Mouse (Mus musculus) adipocyte (in vitro differentiated cells): ENCODE data around the gene Rnf39.
A peak's percentile ranks its signal among the peaks of the same experiment; 100 is the strongest.

Source experiments
- DNase-seq: peaks from one replicate; pipeline ENCODE4 v3.0.0-alpha.2; 2016; ENCODE audit warnings: low spot score

Rnf39 gene

DNA sequence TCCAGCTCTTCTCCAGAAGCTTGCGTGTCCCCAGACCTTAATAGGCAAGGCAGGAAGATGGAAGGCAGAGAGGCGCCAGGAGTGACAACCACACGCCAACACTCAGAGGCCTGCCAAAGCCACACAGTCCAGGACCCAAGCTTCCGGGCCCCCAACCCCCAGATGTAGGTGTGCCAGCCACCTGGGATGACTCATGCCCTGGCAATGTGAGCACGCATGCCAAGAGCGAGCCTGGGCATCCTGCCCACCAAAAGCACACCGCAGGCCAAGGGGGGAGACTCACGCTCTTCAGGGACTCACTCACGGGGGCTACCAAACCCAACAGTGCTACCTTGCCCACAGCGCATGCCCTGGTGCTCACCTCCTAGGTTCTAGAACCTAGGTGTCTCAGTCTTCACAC is 327 bp upstream of the Rnf39 start:
- no peak for DNase-seq

DNA sequence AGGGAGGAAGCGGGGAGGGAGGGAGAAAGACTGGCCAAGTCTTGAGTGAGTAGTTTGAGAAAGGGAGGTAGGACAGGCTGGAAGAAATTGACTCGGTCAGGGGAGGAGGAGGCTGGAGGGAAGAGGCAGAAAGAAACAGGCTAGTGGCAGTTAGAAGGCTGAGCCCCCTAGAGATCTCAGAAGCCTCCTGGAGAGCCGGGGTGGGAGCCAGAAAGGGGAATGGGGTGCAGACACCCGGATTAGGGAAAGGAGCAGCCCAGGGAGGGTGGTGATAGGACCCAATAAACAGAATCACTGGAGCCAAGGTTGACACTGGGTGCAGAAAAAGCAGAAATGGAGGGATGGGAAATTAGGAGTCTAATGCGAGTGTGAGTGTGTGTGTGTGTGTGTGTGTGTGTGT is 973 bp downstream of the Rnf39 start:
- DNase-seq = no peak

DNA sequence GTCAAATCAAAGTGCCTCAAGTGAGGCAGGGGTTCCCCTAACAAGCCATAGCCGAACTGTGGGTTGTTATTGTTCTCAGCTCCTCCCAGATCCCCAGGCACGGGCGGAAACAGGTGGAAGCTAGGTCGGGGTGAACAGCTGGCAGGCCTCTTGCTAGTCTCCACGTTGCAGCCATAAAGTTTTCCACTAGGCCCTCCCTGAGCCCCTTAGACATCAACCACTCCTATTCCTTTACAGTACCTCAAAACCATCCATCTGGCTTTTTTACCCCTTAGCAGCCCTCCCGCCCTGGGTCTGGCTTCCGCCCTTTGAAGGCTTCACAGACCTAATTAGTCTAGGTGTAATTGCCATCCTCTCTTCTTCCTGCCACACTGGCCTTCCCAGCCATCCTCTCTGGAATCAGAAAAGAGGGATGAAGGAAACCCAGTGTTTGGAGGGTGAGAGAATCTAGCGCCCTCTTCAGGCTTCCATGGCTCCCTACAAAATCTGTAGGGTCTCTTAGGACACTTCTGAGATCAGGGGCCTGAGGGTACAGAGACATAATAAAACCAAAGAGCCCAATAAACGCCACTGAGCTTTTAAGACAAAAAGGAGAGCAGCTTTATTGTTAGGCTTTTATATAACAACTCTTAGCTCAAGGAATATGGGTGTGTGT is 1.5 kb downstream of the Rnf39 start:
- DNase-seq = no peak

DNA sequence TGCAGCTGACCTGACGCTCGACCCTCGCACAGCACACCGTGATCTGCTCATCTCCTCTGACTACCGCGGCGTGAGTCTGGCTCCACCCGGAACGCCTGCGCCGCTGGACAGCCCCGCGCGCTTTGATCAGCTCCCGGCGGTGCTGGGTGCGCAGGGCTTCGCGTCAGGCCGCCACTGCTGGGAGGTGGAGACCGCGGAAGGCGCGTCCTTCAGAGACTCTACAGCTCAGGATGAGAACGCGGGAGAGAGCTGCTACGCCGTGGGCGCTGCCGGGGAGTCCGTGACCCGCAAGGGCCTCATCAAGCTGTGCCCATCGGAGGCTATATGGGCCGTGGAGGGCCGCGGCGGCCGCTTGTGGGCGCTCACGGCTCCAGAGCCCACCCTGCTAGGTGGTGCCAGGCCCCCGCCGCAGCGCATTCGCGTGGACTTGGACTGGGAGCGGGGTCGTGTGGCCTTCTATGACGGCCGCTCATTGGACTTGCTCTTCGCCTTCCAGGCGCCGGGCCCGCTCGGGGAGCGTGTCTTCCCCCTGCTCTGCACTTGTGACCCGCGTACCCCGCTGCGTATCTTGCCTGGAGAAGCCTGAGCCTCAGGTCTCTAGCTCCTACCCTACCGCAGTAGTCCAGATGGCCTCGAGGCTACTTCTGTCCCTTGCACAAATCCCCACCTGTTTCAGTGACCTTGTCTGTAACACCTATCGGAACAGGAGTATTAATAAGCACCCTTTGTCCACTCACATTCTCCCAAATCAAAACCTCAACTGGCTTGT is 4.5 kb downstream of the Rnf39 start:
- no peak for DNase-seq

DNA sequence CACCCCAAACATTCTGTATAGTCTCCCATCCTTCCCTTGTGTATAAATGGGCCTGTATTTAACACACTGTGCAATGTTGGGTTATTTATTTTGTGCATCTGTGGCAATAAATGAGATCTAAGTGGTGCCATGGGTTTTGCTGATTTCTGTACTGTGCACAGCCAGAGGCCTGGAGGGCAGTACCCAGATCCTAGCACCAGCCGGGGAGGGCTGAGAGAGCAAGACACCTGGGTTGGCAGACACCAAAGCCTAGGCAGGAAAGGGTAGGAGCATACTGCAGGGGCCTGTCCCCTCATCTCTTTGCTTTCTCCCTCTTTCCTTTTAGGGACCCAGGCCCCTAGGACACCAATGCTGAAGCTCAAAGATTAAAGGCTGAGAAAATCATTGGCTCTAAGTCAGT is 5.6 kb downstream of the Rnf39 start:
- no peak for DNase-seq

DNA sequence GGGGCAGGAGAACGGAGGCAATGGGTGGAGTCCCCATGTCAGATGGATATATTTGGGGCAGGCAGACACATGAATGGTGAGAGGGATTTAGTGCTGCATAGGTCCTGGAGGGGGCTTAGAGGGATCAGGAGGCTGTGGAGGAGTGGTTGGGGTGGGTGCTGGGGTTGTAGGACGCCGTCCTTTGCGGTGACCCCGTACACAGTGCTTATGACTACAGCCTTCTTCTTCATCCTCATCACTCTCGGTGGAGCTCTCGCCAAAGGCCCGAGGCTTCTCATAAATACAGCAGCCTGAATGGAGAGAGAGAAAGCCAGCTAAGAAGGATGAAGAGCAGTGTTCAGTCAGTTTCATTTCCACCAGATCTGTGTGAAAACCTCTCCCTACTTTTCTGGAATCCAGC is 6.5 kb downstream of the Rnf39 start:
- DNase-seq = no peak

DNA sequence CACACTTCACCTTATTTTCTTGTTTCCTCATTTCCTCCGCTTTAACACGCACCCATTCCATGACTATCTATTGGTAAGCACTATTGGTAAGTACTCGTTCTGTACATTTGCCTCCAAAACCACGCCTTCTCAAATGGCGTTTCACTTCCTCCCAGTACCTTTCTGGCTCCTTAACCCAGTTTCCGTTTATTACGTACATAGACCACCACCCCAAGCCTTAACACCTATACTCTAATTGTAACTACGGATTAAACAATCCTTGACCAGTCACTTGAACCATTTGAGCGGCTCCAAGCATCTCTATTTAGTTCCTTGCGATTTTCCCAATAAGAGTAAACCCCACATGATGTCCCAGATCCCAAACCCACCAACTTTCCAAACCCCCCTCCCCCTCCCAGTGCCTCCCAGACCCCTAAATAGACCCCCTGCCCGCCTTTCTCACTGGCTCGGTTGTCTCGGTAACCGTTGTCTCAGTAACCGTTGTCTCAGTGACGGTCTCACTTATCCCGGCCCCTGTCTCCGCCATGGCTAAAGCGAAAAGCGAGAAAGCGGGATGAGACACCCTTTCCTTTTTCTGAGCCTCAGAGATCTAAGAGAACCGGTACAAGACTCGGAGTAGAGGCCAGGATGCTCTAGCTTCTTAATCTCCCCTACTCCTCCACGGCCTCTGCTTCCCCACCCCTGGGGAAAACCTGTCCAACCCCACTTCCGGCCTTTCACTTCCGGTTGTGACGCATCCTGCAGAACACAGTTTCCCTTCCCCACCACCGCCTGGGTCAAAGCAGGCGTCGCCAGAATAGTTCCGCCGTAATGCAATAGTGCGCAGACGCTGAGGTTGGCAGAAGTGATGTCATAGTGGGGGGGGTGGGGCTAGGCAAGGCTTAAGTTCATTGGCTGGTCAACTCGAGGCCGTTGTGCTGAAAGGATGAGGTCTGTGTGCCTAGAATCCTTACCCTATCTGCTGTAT is 8.5 kb downstream of the Rnf39 start, which contains the start of gene Ppp1r11:
Ppp1r11 (minus strand) TSS at position 761 of the 967 bp plus-strand sequence.
- peak; percentile 99 for DNase-seq

DNA sequence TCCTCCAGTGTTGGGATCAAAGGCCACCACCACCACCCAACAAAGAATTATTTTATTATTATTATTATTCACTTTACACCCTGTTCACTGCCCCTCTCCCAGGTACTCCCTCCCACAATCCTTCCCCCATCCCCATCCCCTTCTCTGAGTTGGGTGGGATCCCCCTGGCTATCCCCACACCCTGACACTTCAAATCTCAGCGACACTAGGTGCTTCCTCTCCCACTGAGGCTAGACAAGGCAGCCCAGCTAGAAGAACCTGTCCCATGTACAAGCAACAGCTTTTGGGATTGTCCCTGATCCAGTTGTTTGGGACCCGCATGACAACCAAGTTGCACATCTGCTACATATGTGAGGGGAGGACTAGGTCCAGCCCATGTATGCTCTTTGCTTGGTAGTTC is 9.9 kb downstream of the Rnf39 start:
- no peak for DNase-seq

DNA sequence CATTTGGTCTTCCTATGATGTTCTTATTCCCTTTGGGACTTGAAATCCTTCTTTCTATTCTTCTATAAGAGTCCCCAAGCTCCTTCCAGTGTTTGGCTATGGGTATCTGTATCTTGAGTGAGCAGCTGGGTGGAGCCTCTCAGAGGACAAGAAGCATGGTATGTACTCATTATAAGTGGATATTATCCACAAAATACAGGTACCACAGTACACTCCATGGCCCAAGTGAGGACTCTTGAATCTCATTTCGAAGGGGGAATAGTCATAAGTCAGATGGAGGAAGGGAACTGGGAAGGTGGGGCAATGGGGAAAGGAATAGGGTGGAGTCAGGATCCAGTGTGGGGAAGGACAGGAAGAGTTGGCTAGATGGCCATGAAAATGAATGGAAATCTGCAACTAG is 10.3 kb downstream of the Rnf39 start:
- DNase-seq = no peak

DNA sequence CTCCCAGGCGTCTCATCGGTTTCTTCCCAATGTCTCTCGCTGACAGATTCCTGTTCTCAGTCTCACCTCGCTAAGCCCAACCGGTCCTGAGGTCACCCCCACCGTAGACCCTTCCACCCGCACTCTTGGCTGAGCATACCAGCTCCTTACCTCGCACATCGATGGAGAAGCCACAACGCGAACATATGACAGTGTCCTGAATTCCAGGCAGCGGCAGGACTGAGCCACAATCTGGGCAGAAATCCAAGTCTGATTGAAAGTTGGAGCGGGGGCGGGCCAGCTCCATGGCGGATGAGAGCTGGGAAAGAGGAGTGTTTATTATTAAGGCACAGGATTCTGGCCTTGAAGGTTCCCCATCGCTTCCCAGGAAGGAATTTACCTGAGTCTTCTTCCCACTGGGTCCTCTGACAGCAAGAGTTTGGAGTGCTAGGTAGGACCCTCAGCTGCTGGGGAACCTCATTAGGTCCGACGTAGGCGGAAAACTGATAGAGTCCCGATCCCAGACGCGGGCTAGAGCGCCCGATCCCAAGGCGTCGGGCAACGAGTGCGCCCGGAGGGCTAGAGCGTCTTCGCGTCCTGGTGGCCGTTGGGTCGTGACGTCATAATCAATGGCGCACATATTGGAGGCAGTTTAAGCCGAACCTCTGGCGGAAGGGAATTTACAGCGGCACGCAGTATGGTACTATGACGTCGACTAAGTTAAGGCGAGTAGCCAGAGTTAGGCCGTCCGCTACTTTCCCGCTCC is 15.5 kb downstream of the Rnf39 start, which contains the start of the genes Znrd1 and Znrd1as:
Znrd1 (minus strand) TSS at position 561 of the 745 bp plus-strand sequence.
Znrd1as (plus strand) TSS at position 594 of the 745 bp plus-strand sequence.
- peak; percentile 99 for DNase-seq

DNA sequence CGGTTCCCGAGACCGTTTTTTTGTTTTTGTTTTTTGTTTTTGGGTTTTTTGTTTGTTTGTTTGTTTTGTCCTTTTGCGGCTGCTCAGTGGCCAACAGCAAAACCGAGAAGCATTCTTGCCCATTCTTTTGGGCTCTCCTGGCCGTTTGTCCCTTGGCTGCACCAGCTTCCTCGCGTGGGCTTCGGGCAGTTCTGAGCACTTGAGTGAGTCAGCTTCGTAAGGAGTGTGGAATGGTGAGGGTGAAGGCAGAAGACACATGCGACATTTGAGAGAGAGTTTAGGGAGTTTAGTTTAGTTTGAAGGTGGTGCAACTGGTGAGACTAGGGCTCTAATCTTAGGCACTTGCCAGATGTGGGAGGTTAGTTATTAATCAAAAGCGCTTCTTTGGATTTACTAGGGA is 16.2 kb downstream of the Rnf39 start:
- DNase-seq = no peak

DNA sequence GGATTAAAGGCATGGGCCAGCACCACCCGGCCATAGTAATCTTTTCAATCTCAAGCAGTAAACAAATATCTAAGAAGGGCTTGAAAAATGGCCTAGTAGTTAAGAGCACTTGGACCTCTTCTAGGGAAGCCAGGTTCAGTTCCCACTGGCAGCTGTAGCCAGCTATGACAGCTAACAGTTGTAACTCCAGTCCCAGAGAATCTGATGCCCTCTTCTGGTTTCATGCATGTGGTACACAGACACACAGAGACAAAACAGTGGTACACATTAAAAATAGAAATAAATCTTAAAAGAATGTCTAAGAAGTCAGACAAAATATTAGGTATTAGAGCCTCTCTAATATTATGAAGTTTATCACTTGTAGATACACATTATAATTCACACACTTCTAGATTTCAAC is 18.4 kb downstream of the Rnf39 start:
- no peak for DNase-seq

DNA sequence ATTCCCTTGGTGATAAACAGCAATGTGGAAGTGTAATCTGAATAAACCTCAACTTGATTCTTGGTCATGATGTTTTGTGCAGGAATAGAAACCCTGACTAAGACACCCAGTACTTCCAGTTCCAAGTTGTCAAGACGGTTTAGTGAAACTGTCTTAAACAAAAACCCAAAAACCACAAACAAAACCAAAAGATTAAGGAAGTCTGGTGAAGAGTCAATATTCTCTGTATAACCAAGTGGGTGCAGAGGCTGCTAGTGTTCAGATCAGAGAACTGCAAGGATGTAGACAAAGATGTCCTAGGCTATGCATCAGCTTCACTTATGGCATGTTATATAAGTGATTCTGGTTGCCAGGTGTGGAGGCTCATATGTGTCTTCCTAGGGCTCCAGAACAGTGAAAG is 24.2 kb downstream of the Rnf39 start:
- DNase-seq = no peak

DNA sequence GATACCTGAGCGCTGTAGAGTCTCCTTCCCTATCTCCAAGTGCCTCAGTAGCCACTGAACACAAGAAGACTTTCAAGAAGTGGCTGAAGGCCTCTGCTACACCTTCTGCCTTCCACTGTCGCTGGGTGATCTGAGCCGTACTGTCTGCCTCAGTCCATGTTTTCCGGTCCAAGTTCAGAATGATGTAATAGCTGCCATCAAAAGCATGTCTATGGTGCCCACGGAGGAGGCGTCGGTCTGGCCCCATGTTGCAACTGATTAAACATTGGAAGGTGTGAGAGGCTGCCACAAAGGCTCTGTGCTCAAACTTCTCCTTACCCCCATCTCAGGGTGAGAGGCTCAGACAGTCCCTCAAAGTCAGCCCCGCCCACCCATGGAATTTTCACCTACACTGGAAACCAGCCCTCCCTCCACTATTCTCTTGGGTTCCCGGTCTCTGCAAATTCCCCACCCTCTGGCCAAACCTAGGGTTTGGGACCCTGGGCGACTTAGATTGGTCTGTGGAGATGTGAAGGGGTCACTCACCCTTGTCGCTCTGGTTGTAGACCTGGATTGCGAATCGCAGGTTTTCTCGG is 27.7 kb downstream of the Rnf39 start:
- no peak for DNase-seq

DNA sequence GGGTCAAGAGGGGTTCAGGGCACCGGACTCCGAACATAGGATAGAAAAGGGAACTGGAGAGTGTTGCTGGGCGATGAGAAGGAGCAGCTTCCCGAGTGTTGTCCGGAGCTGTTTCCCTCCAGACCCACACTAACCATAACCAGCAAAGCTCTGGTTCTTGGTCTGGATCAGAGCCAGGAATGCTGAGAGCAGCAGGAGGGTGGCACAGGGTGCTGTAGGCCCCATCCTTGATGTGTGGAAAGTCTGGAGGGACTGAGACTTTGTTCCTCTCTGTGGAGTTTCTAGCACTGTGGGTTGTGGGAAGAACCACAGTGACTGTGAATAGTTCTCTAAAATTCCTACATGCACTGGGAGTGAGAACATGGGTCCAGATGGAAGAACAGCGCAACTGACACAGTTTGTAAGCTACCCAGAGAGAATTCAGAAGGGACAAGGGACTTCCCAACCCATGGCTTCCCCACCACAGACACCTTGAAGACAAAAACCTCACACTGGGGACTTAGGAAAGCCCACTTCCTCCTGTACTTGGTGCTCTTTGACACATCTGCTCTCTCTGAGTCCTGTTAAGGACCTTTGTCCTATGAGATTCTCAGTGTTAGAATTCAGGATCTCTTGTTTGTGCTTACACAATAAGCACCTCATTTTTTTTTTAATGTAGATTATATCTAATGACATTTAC is 28.6 kb downstream of the Rnf39 start:
- DNase-seq = no peak

DNA sequence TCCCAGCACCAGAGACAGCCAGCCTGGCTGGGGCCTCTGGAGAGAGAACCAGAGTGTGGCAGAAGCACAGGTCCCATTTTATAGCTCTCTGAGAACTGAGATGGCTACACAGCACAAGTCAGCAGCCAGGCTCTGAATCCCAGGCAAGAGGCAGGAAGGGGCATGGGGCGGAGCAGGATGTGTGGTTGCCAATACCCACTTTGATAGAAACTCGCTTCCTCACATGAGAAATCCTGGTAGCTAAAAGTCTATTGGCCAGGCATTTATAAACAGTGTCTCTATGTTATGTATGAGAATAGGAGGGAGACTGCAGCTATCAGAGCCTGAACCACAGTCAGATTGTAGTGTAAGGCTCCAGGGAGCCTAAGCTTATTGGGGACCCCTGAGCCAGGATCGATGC is 30.1 kb downstream of the Rnf39 start:
- no peak for DNase-seq

DNA sequence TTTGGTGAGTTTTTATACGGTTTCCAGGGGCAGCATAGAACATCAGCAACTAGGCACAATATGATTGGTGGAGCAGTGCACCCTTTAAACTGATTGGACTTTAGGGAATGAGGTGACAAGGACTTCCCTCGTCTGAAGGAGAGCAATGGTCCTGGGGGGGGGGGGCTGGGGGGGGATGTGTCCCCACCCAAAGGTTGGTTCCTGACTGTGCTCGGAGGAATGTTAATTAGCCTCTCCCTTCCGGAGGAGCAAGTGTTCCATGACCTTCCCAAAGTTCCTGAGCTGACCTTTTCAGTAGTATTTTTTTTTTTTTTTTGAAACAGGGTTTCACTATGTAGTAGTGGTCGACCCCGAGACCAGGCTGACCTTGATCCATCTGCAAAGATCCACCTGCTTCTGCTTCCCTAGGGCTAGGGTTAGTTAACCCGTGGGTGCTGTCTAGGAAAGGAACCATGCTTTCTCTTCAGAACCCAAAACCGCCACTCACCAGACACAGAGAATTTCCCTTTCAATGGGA is 30.6 kb downstream of the Rnf39 start:
- no peak for DNase-seq

DNA sequence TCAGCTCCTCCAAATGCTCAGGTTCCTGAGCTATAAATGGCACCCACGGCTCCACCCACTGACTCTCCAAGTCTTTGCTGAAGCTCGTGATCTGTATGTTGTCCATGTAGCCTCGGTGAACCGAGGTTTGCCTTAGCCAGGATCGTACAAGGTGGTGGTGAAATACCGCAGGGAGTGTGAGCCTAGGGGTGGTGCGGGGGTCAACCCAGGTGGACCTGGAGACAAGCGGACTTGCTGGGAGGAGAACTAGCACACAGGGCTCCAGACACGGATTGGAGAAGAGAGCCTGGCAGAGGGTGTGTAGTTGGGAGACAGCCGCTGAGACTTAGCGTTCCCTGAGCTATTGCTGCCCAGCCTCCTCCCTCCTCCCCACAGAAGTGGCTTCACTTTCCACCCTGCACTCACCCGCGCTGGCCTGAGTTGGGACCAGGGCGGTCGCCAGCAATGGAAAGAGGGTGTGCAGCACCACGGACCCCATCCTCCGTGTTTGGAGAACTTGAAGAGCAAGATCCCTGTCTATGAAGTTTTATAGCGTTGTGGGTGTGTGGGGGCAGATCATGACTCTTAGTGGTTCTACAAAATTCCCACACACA is 38.6 kb downstream of the Rnf39 start, which contains the start of gene 2410137M14Rik:
2410137M14Rik (minus strand) TSS at position 17 of the 593 bp plus-strand sequence.
- no peak for DNase-seq

DNA sequence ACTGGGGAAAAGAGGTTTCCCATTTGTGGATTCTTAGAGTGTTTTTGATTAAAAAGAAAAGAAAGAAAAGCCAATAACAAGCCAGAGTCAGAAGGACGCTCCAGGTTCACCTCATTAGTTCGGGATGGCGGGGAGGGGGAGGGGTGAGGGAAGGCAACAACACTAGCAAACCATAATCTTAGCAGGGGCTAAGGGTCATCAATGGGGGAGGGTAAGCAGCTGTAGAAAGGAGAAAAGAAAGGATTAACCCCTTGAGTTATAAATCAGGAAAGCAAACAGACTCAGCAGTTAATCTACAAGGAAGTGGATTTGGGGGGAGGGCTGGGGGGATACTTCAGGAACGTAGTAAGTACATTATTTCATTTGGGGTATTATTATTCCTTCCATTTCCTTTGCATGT is 39.1 kb downstream of the Rnf39 start:
- no peak for DNase-seq
